Mouse (Mus musculus): ENCODE data around the gene Serpina9. TPM values are rescaled to one million over a fixed set of nuclear protein-coding genes. Genes with fewer than 3 reads are reported as not detected.

Serpina9 gene
- polyA plus RNA-seq, 1 experiment, result not detected

DNA sequence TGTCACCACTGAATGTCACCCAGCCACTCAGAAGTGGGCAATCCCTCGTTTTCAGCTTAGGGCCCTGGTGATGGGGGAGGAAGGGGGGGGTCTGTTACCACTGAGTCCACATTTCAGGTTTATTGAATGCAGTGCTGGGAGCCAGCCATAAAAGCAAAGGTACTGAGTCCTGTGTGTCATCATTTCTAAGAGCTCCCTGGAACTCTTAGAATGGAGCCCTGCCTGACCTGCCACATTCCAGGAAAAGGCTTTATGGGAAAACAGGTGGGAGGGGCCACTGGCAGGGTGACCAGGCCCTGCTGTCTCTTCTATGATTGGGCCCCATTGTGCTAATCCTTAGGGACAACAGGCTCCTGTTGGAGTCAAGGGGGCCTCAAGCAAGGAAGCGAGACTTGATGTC lies 17.0 kb downstream of the Serpina9 start:
- no peaks in the 10 kb centered on the region for H3K4me1 ChIP-seq (ENCODE audit: control insufficient read depth)
- H3K9me3 ChIP-seq (ENCODE audit: control insufficient read depth, low read length), result peaks cover 15% of the 10 kb centered on the region
- H3K4me3 ChIP-seq (replicated peaks), result no peak overlapping the region
- H3K27me3 ChIP-seq (ENCODE audit: control insufficient read depth), result no peaks in the 10 kb centered on the region
- H3K36me3 ChIP-seq (ENCODE audit: control insufficient read depth), result no peaks in the 10 kb centered on the region
- TF ChIP-seq TAL1 (IDR thresholded peaks at IDR 0.05; ENCODE audit: low read length) (no peak), GATA1 (IDR thresholded peaks at IDR 0.05; ENCODE audit: low read length) (no peak)

DNA sequence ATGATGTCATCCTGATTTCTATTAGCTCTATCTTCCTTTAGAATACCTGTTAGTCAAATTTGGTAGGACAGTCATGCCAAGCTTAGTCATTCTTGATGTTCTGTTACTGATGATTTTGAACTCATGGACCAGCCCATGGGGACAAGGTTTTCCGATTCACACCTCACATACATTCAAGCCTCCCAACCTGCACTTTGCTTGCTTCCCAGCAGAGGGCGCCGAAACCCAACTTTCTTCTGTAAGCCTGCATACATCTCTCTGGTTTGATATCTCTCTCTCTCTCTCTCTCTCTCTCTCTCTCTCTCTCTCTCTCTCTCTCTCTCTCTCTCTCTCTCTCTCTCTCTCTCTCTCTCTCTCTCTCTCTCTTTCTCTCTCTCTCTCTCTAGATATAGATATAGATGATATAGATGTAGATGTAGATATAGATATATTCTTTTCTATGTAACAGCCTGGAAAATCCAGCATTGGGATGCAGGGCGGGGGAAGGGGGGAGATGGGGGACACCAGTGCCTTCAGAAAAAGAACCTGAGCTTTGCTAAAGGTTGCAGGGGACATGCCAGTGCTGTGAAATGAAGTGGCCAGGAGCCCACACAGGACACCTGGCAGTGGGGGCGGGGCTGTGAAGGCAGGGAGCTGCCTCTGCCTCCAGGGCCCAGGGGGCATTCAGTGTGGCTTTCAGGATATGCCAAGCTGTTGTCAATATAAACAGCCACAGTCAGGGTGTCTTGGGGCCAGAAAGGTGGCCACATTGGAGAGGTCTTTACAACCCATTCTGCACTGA lies 18.1 kb downstream of the Serpina9 start:
- TF ChIP-seq GATA1 (IDR thresholded peaks at IDR 0.05; ENCODE audit: low read length) (no peak), TAL1 (IDR thresholded peaks at IDR 0.05; ENCODE audit: low read length) (no peak)
- H3K36me3 ChIP-seq (ENCODE audit: control insufficient read depth), result no peaks in the 10 kb centered on the region
- H3K27me3 ChIP-seq (ENCODE audit: control insufficient read depth), result no peaks in the 10 kb centered on the region
- peaks cover 7% of the 10 kb centered on the region for H3K9me3 ChIP-seq (ENCODE audit: control insufficient read depth, low read length)
- no peak overlapping the region for H3K4me3 ChIP-seq (replicated peaks)
- no peaks in the 10 kb centered on the region for H3K4me1 ChIP-seq (ENCODE audit: control insufficient read depth)

DNA sequence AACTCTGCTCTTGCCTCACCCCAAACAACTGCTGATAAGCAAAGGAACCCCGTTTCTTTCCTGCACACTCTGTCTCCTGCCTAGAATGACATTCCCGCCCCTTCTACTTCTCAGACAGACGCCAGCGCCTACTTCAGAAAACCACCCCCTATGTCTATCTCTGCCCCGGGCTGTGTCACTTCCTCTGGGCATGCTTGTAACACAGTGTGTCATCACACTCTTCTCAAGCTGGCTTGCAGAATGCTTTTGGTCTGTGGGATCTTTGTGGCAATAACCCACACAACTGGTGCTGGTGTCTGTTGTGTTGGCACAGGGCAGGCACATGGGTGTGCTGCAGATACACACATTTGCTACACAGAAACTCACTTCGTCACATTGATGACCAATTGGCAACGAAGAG lies 20.6 kb downstream of the Serpina9 start:
- Histone ChIP-seq H3K4me1 (ENCODE audit: control insufficient read depth) (no peaks in the 10 kb centered on the region), H3K36me3 (ENCODE audit: control insufficient read depth) (no peaks in the 10 kb centered on the region)

DNA sequence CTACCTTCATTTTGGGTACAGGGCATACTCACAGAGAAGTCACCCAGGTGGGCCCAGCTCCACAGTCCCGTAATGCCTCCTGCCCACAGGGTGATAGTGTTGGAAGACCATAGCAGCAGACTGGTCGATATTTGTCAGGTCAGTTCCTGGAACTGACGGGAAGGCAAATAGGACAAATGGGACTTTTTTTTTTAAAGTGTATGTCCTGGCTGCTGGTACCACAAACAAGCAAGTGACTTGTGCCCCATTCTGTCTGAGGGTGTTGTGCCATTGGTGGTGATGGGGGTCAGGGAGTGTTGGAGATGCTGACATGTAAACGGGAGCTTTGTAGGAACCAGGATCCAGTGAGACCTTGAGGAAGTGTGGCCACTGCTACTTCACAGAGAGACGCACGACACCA lies 23.7 kb downstream of the Serpina9 start, which contains the start of gene Serpina11:
TSS of gene Serpina11 (minus strand) at position 101 of the 400 bp plus-strand sequence.
- Histone ChIP-seq H3K27me3 (ENCODE audit: control insufficient read depth) (no peaks in the 10 kb centered on the region), H3K4me1 (ENCODE audit: control insufficient read depth) (no peaks in the 10 kb centered on the region), H3K36me3 (ENCODE audit: control insufficient read depth) (no peaks in the 10 kb centered on the region)

More for the DNA sequence above, 20.6 kb downstream of the Serpina9 start:
- Histone ChIP-seq H3K27me3 (ENCODE audit: control insufficient read depth) (no peaks in the 10 kb centered on the region), H3K4me3 (replicated peaks) (no peak overlapping the region), H3K9me3 (ENCODE audit: control insufficient read depth, low read length) (no peaks in the 10 kb centered on the region)
- TF ChIP-seq GATA1 (IDR thresholded peaks at IDR 0.05; ENCODE audit: low read length) (no peak), TAL1 (IDR thresholded peaks at IDR 0.05; ENCODE audit: low read length) (no peak)

GRCm38 (mm10) chr12:103989514-103989767 lies 24.1 kb downstream of the Serpina9 start:
- H3K27me3 ChIP-seq (ENCODE audit: control insufficient read depth), result no peaks in the 10 kb centered on the region
- H3K4me3 ChIP-seq (replicated peaks), result no peak overlapping the region
- peaks cover 6% of the 10 kb centered on the region for H3K9me3 ChIP-seq (ENCODE audit: control insufficient read depth, low read length)
- H3K4me1 ChIP-seq (ENCODE audit: control insufficient read depth), result no peaks in the 10 kb centered on the region
- H3K36me3 ChIP-seq (ENCODE audit: control insufficient read depth), result peaks cover under 1% of the 10 kb centered on the region; the same call in 1 of the 2 replicates
- TF ChIP-seq TAL1 (IDR thresholded peaks at IDR 0.05; ENCODE audit: low read length) (no peak), GATA1 (IDR thresholded peaks at IDR 0.05; ENCODE audit: low read length) (no peak)

More for the DNA sequence above, 23.7 kb downstream of the Serpina9 start, which contains the start of gene Serpina11:
- TF ChIP-seq GATA1 (IDR thresholded peaks at IDR 0.05; ENCODE audit: low read length) (no peak), TAL1 (IDR thresholded peaks at IDR 0.05; ENCODE audit: low read length) (no peak)
- Histone ChIP-seq H3K9me3 (ENCODE audit: control insufficient read depth, low read length) (peaks cover 2% of the 10 kb centered on the region), H3K4me3 (replicated peaks) (no peak within 1 kb of the TSS)

- no peaks in the 10 kb centered on the region for H3K27me3 ChIP-seq (ENCODE audit: control insufficient read depth)
- peaks cover 2% of the 10 kb centered on the region; the same call in 1 of the 2 replicates for H3K36me3 ChIP-seq (ENCODE audit: control insufficient read depth)
- H3K4me3 ChIP-seq (replicated peaks), result no peak overlapping the region
- TF ChIP-seq TAL1 (IDR thresholded peaks at IDR 0.05; ENCODE audit: low read length), result no peak
- no peak for TF ChIP-seq GATA1 (IDR thresholded peaks at IDR 0.05; ENCODE audit: low read length)
- no peaks in the 10 kb centered on the region for H3K4me1 ChIP-seq (ENCODE audit: control insufficient read depth)
- H3K9me3 ChIP-seq (ENCODE audit: control insufficient read depth, low read length), result peaks cover 8% of the 10 kb centered on the region
Observed at GRCm38 (mm10) chr12:103988754-103989513, 24.6 kb downstream of the Serpina9 start.

DNA sequence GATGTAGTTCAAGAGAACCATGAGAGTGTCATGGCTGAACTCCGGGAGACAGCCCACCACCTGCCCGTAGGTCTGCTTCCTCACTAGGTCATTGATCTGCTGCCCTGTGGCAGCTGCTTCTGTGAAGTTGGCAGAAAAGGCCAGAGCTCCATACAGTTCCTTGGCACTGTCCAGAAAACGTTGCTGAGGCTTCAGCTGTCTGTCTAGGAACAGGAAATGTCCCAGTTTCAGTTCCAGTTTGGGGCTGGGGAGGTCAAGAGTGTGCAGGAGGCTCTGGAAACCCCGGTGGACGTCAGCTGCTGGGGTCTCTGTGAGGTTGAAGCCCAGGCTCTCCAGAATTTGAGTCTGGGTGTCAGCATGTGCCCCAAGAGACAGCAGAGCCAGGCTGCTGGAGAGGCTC lies 27.7 kb downstream of the Serpina9 start:
- Histone ChIP-seq H3K4me3 (replicated peaks) (no peak overlapping the region), H3K4me1 (ENCODE audit: control insufficient read depth) (no peaks in the 10 kb centered on the region), H3K9me3 (ENCODE audit: control insufficient read depth, low read length) (peaks cover 11% of the 10 kb centered on the region), H3K36me3 (ENCODE audit: control insufficient read depth) (peaks cover 2% of the 10 kb centered on the region; the same call in 1 of the 2 replicates), H3K27me3 (ENCODE audit: control insufficient read depth) (no peaks in the 10 kb centered on the region)
- no peak for TF ChIP-seq TAL1 (IDR thresholded peaks at IDR 0.05; ENCODE audit: low read length)
- TF ChIP-seq GATA1 (IDR thresholded peaks at IDR 0.05; ENCODE audit: low read length), result no peak

- Histone ChIP-seq H3K27me3 (ENCODE audit: control insufficient read depth) (no peaks in the 10 kb centered on the region), H3K36me3 (ENCODE audit: control insufficient read depth) (peaks cover 2% of the 10 kb centered on the region; the same call in 1 of the 2 replicates), H3K4me3 (replicated peaks) (no peak overlapping the region), H3K4me1 (ENCODE audit: control insufficient read depth) (no peaks in the 10 kb centered on the region), H3K9me3 (ENCODE audit: control insufficient read depth, low read length) (peaks cover 15% of the 10 kb centered on the region)
- TF ChIP-seq GATA1 (IDR thresholded peaks at IDR 0.05; ENCODE audit: low read length) (no peak), TAL1 (IDR thresholded peaks at IDR 0.05; ENCODE audit: low read length) (no peak)
Observed at GRCm38 (mm10) chr12:103984935-103985334, 28.6 kb downstream of the Serpina9 start.

DNA sequence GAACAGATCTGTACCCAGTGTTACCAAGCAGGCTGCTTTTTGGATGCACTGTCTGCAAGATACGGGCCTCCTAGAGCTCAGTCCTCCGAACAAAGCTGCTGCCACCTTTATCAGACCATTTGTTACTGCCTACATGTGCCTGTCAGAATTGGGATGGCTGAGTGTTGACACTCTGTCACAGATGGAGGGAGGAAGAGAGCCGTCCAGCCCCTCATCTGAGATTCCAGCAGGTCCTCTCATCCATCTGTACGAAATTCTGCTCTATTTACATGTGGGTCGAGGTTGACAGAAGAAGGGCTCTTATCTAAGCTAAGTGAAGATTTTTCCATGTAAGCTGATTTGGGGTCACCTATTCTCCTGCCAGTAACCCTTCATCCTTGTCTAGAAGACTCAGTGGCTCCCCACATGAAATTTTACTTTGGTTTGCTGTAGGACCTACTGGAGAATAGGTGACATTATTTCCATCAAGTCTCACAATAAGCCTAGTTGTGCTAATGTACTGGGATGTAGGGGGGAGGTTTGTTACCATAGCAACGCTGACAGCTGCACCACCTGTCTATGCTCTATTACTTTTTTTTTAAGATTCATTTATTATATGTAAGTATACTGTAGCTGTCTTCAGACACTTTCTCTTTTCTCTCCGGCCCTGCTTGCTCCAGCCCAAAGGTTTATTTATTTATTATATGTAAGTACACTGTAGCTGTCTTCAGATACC lies 31.8 kb downstream of the Serpina9 start:
- Histone ChIP-seq H3K36me3 (ENCODE audit: control insufficient read depth) (peaks cover 2% of the 10 kb centered on the region; the same call in 1 of the 2 replicates), H3K27me3 (ENCODE audit: control insufficient read depth) (no peaks in the 10 kb centered on the region), H3K4me1 (ENCODE audit: control insufficient read depth) (no peaks in the 10 kb centered on the region), H3K9me3 (ENCODE audit: control insufficient read depth, low read length) (peaks cover 35% of the 10 kb centered on the region), H3K4me3 (replicated peaks) (no peak overlapping the region)
- TF ChIP-seq TAL1 (IDR thresholded peaks at IDR 0.05; ENCODE audit: low read length), result no peak

All from erythroblast, embryonic 14.5 days (primary cell).